Mouse (Mus musculus) CD4-positive, CD25-positive, alpha-beta regulatory T cell, adult 4 months (primary cell): ENCODE data around the gene Fsip1. TPM values are rescaled to one million over a fixed set of nuclear protein-coding genes. Genes with fewer than 3 reads are reported as not detected.
A peak's percentile ranks its signal among the peaks of the same experiment; 100 is the strongest.
"Not testable (repeated sequence)": the region's sequence is repeated elsewhere in the genome, so short reads cannot be mapped to it uniquely, and the experiment has no call there.

ENCODE experiments used
- ATAC-seq: one replicate; pipeline ENCODE4 v1.8.0; 2017
- polyA plus RNA-seq, 2 experiments: library from polyadenylated mRNA; unstranded; fragments of 100-300 nt; shearing (Covaris generic); gene quantifications; one replicate each; pipeline ENCODE4 v1.2.1; 2017

Gene Fsip1
- polyA plus RNA-seq: not detected

DNA sequence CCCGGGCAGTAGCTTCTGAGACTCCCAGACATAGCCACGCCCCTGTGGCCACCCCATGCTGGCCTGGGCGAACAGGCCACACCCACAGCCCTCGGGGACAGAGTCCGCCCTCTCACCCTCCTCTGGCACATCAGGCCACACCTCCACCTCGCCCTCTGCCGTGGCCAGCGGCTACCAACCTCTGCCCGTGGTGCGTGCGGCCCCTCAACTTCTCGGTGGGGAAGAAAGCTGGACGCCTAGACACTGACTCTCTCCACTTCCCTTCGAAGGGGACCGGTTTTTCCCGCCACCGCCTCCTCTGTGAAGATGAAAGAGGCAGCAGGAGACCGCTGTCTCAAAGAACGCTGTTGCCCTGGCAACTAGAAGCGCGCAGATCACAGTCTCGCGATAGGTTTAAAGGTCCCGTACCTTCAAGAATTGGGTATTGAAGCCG is at the start of gene Fsip1:
Fsip1 (minus strand) TSS at position 346 of the 433 bp plus-strand sequence.
- peak; percentile 99 for ATAC-seq

- no peak for ATAC-seq
Measured at GRCm38 (mm10) chr2:118306522-118306895, 49.7 kb upstream of the Fsip1 start.

DNA sequence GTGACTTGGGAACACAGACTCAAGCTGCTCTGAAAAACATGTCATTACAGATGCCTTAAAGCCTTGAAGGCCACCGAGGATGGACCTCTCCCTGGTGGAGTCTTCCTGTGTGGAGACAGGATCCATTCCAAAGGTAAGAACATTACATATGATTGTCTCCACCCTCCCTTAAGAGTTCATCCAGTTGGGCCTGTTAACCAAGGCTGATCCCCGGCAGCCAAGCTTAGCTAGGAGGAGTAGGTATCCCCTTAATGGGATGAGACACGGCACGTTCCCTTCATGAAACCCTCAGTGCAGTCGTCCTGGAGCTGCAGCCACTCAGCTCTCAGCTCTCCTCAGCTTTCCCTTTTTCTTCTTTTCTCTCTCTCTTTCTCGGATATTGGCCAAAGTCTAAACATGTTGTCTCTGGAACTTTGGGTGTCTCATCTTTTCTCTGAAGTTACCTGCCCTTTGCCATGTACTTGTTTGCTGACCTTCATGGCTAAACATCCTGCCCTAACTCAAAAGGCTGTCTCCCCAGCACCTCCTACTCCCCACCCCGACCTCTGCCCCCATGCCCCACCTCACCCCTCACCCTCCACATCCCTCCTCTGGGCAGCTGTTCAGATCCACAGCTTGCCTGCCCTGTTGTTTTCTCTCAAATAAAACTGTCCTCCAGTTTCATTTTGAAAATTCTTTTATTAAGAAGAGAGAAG is 49.2 kb upstream of the Fsip1 start:
- ATAC-seq: no peak

GRCm38 (mm10) chr2:118303456-118303855 is 46.7 kb upstream of the Fsip1 start:
- ATAC-seq: no peak

DNA sequence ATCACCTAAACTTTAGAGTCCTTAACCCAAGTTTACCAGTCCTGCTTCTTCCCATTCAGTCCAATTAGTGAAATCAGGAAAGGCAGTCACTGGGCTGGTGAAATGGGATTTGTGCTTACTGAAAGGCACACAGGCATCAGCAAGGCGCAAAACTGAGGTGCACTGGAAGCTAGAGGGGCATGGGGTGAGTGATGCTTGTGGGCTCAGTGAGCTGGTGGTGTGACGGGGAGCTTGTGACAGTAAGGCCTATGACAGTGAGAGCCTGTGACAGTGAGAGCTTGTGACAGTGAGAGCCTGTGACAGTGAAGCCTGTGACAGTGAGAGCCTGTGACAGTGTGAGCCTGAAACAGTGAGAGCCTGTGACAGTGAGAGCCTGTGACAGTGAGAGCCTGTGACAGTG is 44.9 kb upstream of the Fsip1 start:
- no peak for ATAC-seq

- ATAC-seq: no peak
Measured at GRCm38 (mm10) chr2:118301041-118301545, 44.3 kb upstream of the Fsip1 start.

DNA sequence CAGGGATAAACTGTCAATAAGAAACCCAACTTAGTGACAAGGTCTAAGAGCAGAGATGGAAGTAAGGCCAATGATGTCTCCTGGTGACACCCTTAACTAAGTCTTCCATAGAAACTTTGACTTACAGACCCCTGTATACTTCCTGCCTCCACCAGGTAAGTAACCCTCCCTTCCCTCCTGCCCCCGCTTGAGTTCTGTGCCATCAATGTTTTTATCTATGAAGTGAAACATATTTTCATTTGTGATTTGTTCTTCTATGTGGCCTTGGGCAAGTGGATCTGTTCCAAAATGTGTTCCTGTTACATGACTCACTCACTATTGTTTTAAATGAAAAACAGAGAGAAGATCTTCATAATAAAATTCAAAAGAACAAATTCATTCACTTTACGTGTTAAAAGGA is 43.2 kb upstream of the Fsip1 start:
- no peak for ATAC-seq

GRCm38 (mm10) chr2:118298601-118299000 is 41.8 kb upstream of the Fsip1 start:
- no peak for ATAC-seq

GRCm38 (mm10) chr2:118297966-118298365 is 41.2 kb upstream of the Fsip1 start:
- no peak for ATAC-seq

DNA sequence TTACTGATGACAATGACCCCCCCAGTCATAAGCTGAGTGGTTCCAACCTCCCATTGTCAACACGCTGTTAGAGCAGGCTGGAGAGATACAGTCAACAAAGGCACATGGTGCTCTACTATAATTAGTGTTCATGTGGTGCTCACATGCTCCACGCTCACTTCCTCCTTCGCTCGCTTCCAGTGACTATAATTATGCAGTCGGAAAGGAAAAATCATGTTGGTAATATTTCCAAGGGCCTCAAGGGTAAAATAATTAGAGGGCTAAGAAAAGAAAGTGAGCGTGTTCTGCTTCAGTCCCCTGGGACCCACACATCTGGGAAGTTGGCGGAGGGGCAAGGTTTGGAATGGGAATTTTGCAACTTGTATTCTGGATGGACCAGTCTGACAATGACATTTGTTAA is 38.7 kb upstream of the Fsip1 start:
- no peak for ATAC-seq

- no peak for ATAC-seq
Measured at GRCm38 (mm10) chr2:118293583-118293982, 36.8 kb upstream of the Fsip1 start.

- not testable (repeated sequence) for ATAC-seq
Measured at GRCm38 (mm10) chr2:118289066-118289460, 32.3 kb upstream of the Fsip1 start.

- no peak for ATAC-seq
Measured at GRCm38 (mm10) chr2:118288326-118289065, 31.7 kb upstream of the Fsip1 start.

GRCm38 (mm10) chr2:118287678-118288077 is 30.9 kb upstream of the Fsip1 start:
- no peak for ATAC-seq

DNA sequence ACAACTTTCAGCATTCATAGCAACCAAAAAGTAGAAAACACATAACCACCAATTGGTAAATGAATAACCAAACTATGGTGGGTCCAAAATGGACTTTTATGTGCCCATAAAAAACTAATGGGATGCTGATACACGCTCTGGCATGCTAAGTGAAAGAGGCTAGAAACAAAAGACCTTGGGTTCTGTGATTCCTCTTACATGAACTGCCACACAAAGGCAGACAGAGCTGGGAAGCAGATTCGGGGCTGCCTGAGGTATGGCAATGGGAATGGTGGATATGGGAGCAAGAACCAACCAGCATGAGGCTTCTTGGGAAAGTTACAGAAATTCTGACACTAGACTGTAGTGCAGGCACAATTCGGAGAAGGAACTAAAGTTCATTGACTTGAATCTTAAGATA is 25.7 kb upstream of the Fsip1 start:
- no peak for ATAC-seq

DNA sequence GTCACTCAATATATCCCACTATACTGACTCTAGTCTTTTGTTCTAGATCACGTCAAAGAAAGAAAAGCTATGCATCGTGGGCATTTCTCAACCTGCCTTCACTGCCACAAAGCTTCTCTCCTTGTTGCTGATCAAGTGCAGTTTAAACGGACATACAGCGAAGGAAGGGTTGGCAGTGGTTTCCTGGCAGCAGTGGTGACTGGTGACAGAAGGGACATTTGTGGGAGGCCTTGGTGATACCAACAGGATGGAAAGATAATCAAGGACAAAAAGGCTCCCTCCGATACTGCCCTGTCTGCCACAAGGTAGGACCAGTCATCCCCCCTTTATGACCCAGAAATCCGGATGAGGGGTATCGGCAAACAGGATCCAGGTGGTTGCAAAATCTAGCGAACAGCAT is 21.5 kb upstream of the Fsip1 start:
- ATAC-seq: no peak

DNA sequence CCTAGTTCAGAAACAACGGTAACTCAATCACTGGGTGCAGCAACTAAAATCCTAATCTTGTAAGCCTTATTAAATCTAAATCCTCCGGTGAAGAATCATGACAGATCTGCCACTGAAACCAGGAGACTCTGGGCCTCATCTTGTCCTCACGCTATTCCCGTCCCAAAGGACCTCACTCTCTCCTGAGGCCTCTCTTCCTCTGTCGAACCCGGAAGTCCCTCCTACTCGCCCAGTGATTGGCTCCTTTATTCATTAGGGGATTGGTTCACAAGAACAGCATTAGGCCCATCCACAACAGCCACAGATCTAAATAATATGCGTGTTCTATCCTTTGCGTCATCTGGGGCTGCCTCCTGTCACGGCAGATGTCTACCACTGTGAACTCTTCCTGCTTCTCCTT is 14.8 kb upstream of the Fsip1 start:
- ATAC-seq: no peak

DNA sequence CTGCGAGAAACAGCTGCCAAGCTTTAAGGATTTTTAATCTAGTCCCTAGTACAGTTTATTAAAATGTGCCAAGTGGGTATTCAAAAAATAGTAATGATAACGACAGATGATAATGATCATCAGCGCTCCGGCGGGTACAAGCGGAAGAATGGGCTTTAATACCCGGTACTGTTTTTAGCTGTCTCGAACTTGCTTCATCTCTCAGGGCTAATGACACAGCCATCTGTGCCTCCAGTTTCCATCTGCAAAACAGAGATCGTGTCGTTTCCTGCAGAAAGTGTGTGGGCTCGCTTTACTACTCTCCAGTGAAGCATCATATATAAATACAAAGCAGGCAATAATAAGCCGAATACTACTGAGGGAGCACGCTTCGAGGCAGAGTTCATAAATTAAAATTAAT is 13.4 kb upstream of the Fsip1 start:
- ATAC-seq: no peak

- no peak for ATAC-seq
Measured at GRCm38 (mm10) chr2:118263914-118264201, 7.1 kb upstream of the Fsip1 start.

- peak; percentile 79 for ATAC-seq
Measured at GRCm38 (mm10) chr2:118263151-118263913, 6.6 kb upstream of the Fsip1 start.

- ATAC-seq: no peak
Measured at GRCm38 (mm10) chr2:118262673-118263072, 5.9 kb upstream of the Fsip1 start.

DNA sequence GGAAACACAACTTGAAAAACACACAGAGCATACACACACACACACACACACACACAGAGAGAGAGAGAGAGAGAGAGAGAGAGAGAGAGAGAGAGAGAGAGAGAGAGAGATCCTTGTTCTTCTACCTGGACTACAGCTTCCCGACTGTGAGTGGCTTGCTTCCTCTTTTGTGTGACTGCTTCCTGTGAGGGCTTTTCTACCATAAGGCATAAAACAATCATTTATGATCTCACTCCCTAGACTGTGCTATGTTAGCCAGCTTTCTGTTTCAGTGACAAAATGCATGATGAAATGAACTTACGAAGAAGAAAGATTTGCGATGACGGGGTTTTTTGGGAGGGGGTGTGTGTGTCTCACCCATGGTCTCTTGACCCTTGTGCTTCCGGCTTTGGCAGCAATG is 3.0 kb upstream of the Fsip1 start:
- ATAC-seq: no peak

GRCm38 (mm10) chr2:118257094-118257493 is 328 bp upstream of the Fsip1 start:
- ATAC-seq: peak; percentile 18

GRCm38 (mm10) chr2:118254516-118254915 is 2.2 kb downstream of the Fsip1 start:
- ATAC-seq: no peak
